Mouse (Mus musculus): ENCODE results near the gene Cmip. TPM values are rescaled to one million over a fixed set of nuclear protein-coding genes. Genes with fewer than 3 reads are reported as not detected.

Cmip gene
- polyA plus RNA-seq, 1 experiment from 2014 or later, result 9.8 TPM

GRCm38 (mm10) chr8:117367441-117367840 lies 110.6 kb downstream of the Cmip start:
- H3K27ac ChIP-seq, result no peak overlapping the region
- H3K4me1 ChIP-seq, result peaks cover 48% of the 10 kb centered on the region
- H3K4me3 ChIP-seq, result no peak overlapping the region
- H3K36me3 ChIP-seq (replicated peaks), result no peaks in the 10 kb centered on the region
- WGBS, result 95% methylated on average over 8 of the region's 8 CpGs
- no peaks in the 10 kb centered on the region for H3K27me3 ChIP-seq (ENCODE audit: poor library complexity, severe bottlenecking)
- no peak for DNase-seq (ENCODE audit: extremely low spot score, low spot score)
- no peaks in the 10 kb centered on the region for H3K9me3 ChIP-seq

GRCm38 (mm10) chr8:117368781-117369180 lies 111.9 kb downstream of the Cmip start:
- no peak overlapping the region for H3K27ac ChIP-seq
- no peak overlapping the region for H3K4me3 ChIP-seq
- no peaks in the 10 kb centered on the region for H3K9me3 ChIP-seq
- 86% methylated on average over 8 of the region's 8 CpGs for WGBS
- no peaks in the 10 kb centered on the region for H3K36me3 ChIP-seq (replicated peaks)
- no peak for DNase-seq (ENCODE audit: extremely low spot score, low spot score)
- H3K4me1 ChIP-seq, result peaks cover 40% of the 10 kb centered on the region
- no peaks in the 10 kb centered on the region for H3K27me3 ChIP-seq (ENCODE audit: poor library complexity, severe bottlenecking)

DNA sequence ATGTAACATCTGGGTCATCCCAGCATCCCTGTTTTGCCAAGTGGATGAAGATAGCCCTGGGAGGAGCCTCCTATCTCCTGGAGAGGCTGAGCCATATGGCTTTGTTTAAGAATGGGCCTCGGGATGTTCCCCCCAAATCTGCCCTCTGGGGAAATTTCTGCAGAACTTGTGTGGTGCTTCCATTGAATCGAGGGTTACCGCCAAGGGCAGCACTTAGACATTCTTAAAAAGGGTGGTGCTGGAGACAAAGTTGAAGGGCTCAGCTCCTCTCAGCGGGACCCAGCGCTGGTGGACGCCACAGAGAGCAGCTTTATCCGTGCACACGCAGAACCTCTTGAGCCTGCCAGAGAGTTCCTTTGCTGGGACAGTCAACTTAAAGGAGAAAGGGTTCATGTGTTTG lies 113.1 kb downstream of the Cmip start:
- Histone ChIP-seq H3K27me3 (ENCODE audit: poor library complexity, severe bottlenecking) (no peaks in the 10 kb centered on the region), H3K4me1 (peaks cover 40% of the 10 kb centered on the region), H3K36me3 (replicated peaks) (no peaks in the 10 kb centered on the region), H3K4me3 (no peak overlapping the region), H3K27ac (no peak overlapping the region), H3K9me3 (no peaks in the 10 kb centered on the region)
- WGBS, result 81% methylated on average over 8 of the region's 8 CpGs
- no peak for DNase-seq (ENCODE audit: extremely low spot score, low spot score)

GRCm38 (mm10) chr8:117371189-117371588 lies 114.3 kb downstream of the Cmip start:
- Histone ChIP-seq H3K27me3 (ENCODE audit: poor library complexity, severe bottlenecking) (no peaks in the 10 kb centered on the region), H3K4me1 (peaks cover 41% of the 10 kb centered on the region), H3K9me3 (no peaks in the 10 kb centered on the region), H3K27ac (0 out of 2 replicates have a peak overlapping the region, but pooled peaks have one; percentile 30), H3K36me3 (replicated peaks) (no peaks in the 10 kb centered on the region), H3K4me3 (no peak overlapping the region)
- 86% methylated on average over 7 of the region's 7 CpGs for WGBS
- no peak for DNase-seq (ENCODE audit: extremely low spot score, low spot score)

GRCm38 (mm10) chr8:117372070-117372469 lies 115.2 kb downstream of the Cmip start:
- WGBS, result 77% methylated on average over 12 of the region's 12 CpGs
- Histone ChIP-seq H3K36me3 (replicated peaks) (peaks cover 2% of the 10 kb centered on the region; the same call in 1 of the 2 replicates), H3K27me3 (ENCODE audit: poor library complexity, severe bottlenecking) (no peaks in the 10 kb centered on the region), H3K4me1 (peaks cover 47% of the 10 kb centered on the region), H3K9me3 (no peaks in the 10 kb centered on the region), H3K4me3 (no peak overlapping the region), H3K27ac (0 out of 2 replicates have a peak overlapping the region, but pooled peaks have one; percentile 26)
- DNase-seq (ENCODE audit: extremely low spot score, low spot score), result no peak

GRCm38 (mm10) chr8:117373001-117373428 lies 116.2 kb downstream of the Cmip start:
- H3K36me3 ChIP-seq (replicated peaks), result peaks cover 11% of the 10 kb centered on the region
- WGBS, result 92% methylated on average over 11 of the region's 11 CpGs
- no peak for DNase-seq (ENCODE audit: extremely low spot score, low spot score)
- no peak overlapping the region for H3K4me3 ChIP-seq
- no peaks in the 10 kb centered on the region for H3K27me3 ChIP-seq (ENCODE audit: poor library complexity, severe bottlenecking)
- no peaks in the 10 kb centered on the region for H3K9me3 ChIP-seq
- peaks cover 49% of the 10 kb centered on the region for H3K4me1 ChIP-seq
- H3K27ac ChIP-seq, result no peak overlapping the region

DNA sequence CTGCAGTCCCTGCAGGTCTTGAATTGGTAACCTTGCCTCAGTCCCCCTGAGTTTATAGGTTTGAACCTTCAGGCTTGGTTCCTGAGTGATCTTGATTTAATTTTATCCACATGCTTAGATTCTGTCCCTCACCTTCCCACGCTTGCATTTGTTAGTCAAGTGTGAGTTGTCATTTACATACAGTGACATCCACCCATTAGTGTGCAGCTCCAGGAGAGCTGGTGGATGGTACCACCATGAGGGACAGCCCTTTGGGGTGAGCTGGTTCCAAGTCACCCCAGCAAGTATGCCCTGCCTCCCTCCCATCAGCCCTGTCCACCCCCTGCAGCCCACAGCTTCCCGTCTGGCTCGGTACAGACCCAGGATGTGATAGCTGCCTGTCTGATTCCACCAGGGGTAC lies 117.2 kb downstream of the Cmip start:
- Histone ChIP-seq H3K4me3 (no peak overlapping the region), H3K27ac (no peak overlapping the region), H3K9me3 (no peaks in the 10 kb centered on the region), H3K4me1 (peaks cover 49% of the 10 kb centered on the region), H3K36me3 (replicated peaks) (peaks cover 21% of the 10 kb centered on the region), H3K27me3 (ENCODE audit: poor library complexity, severe bottlenecking) (no peaks in the 10 kb centered on the region)
- no peak for DNase-seq (ENCODE audit: extremely low spot score, low spot score)
- WGBS, result 79% methylated on average over 3 of the region's 3 CpGs

DNA sequence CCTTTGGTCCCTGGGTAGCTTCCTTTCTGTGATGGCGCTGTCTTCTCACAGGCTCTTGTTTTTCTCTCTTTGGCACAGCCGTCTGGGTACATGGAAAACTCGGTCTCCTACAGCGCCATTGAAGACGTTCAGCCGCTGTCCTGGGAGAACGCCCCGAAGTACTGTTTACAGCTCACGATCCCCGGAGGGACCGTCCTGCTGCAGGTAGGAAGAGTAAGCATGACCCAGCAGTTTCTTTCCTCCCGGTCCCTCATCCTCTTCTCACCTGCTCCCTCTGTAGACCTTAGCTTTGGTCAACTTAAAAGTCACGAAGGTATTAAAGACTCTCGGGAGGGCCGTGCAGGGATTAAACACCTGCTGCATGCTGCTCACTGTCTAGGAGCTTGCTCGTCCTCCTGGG lies 120.1 kb downstream of the Cmip start:
- 71% methylated on average over 16 of the region's 16 CpGs for WGBS
- no peak overlapping the region for H3K4me3 ChIP-seq
- peaks cover 37% of the 10 kb centered on the region for H3K36me3 ChIP-seq (replicated peaks)
- H3K27me3 ChIP-seq (ENCODE audit: poor library complexity, severe bottlenecking), result no peaks in the 10 kb centered on the region
- DNase-seq (ENCODE audit: extremely low spot score, low spot score), result no peak
- H3K27ac ChIP-seq, result 0 out of 2 replicates have a peak overlapping the region, but pooled peaks have one; percentile 11
- no peaks in the 10 kb centered on the region for H3K9me3 ChIP-seq
- peaks cover 26% of the 10 kb centered on the region for H3K4me1 ChIP-seq

DNA sequence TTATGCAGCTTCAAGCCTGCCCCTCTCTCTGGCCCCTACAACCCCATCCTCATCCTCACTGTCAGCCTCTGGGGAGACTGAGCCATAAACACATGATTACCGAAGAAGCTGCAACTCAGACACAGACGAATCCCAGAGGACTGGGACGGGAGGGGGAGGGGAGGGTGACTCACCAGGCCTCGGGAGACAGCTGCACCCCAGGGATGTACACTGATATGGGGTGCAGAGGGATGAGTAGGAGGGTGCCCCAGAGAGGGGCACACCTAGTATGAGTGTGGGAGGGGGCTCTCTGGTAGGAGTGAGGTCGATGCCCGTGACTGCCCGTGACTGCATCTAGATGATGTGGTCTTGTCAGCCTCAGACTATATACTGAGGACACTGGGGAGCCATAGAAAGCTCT lies 121.8 kb downstream of the Cmip start:
- Histone ChIP-seq H3K27me3 (ENCODE audit: poor library complexity, severe bottlenecking) (no peaks in the 10 kb centered on the region), H3K27ac (no peak overlapping the region), H3K4me1 (peaks cover 19% of the 10 kb centered on the region), H3K4me3 (no peak overlapping the region), H3K36me3 (replicated peaks) (peaks cover 53% of the 10 kb centered on the region), H3K9me3 (no peaks in the 10 kb centered on the region)
- WGBS, result 88% methylated on average over 7 of the region's 7 CpGs
- no peak for DNase-seq (ENCODE audit: extremely low spot score, low spot score)

DNA sequence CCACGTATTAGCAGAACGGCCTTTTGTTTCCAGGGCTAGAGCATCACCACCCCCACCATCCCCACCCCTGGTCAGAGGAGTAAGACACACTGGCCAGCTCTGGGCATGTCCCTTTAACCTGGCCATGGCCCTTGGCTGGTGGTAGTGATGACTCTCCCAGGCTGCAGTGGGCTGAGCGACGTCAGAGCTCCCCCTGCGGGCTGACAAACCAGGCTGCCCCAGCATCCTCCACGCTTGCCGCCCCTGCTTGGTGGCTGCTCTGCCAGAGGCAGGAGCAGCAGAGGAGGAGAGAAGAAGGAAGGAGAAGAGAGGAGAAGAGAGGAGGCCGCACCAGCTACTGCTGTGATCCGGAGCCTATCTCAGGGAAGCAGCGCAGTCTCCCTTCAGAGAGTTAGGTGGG lies 122.3 kb downstream of the Cmip start:
- H3K27ac ChIP-seq, result 0 out of 2 replicates have a peak overlapping the region, but pooled peaks have one; percentile 48
- no peaks in the 10 kb centered on the region for H3K27me3 ChIP-seq (ENCODE audit: poor library complexity, severe bottlenecking)
- WGBS, result 57% methylated on average over 10 of the region's 10 CpGs
- peaks cover 4% of the 10 kb centered on the region; the same call in 1 of the 2 replicates for H3K9me3 ChIP-seq
- peaks cover 58% of the 10 kb centered on the region for H3K36me3 ChIP-seq (replicated peaks)
- no peak overlapping the region for H3K4me3 ChIP-seq
- H3K4me1 ChIP-seq, result peaks cover 19% of the 10 kb centered on the region
- DNase-seq (ENCODE audit: extremely low spot score, low spot score), result peak; percentile 24

DNA sequence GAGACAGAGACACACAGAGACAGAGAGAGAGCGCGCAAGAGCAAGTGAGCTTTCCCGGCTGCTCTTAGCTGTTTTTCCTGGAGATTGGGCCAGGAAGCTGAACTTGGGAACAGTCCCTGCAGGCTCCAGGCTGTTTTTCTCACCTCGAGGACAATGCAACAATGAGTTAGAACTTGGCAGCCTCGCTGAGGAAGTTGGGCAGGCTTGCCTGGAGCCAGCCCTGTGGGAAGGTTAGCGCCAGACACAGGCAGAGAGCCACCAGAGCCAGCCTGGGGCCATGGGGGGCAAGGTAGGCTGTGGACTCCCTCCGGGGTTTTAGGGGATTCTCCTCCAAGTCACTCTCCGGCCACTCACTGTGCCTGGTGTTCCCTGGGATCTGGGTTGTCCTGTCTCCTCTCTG lies 123.9 kb downstream of the Cmip start:
- 86% methylated on average over 8 of the region's 8 CpGs for whole genome bisulfite sequencing
- H3K4me3 ChIP-seq, result no peak overlapping the region
- peaks cover 72% of the 10 kb centered on the region for H3K36me3 ChIP-seq (replicated peaks)
- DNase-seq (ENCODE audit: extremely low spot score, low spot score), result no peak
- H3K27ac ChIP-seq, result no peak overlapping the region
- peaks cover 19% of the 10 kb centered on the region for H3K4me1 ChIP-seq
- no peaks in the 10 kb centered on the region for H3K27me3 ChIP-seq (ENCODE audit: poor library complexity, severe bottlenecking)
- peaks cover 11% of the 10 kb centered on the region; the same call in 1 of the 2 replicates for H3K9me3 ChIP-seq

GRCm38 (mm10) chr8:117386142-117386541 lies 129.3 kb downstream of the Cmip start:
- no peak for DNase-seq (ENCODE audit: extremely low spot score, low spot score)

GRCm38 (mm10) chr8:117387642-117388041 lies 130.8 kb downstream of the Cmip start:
- WGBS, result 70% methylated on average over 10 of the region's 10 CpGs
- peaks cover 11% of the 10 kb centered on the region; the same call in 1 of the 2 replicates for H3K9me3 ChIP-seq
- H3K27ac ChIP-seq, result 0 out of 2 replicates have a peak overlapping the region, but pooled peaks have one; percentile 3
- no peak overlapping the region for H3K4me3 ChIP-seq
- H3K36me3 ChIP-seq (replicated peaks), result peaks cover 35% of the 10 kb centered on the region
- H3K27me3 ChIP-seq (ENCODE audit: poor library complexity, severe bottlenecking), result no peaks in the 10 kb centered on the region
- peaks cover 15% of the 10 kb centered on the region for H3K4me1 ChIP-seq
- DNase-seq (ENCODE audit: extremely low spot score, low spot score), result no peak

More at GRCm38 (mm10) chr8:117386142-117386541, 129.3 kb downstream of the Cmip start:
- Histone ChIP-seq H3K36me3 (replicated peaks) (peaks cover 50% of the 10 kb centered on the region), H3K4me1 (peaks cover 14% of the 10 kb centered on the region), H3K9me3 (peaks cover 11% of the 10 kb centered on the region; the same call in 1 of the 2 replicates), H3K27ac (no peak overlapping the region), H3K4me3 (no peak overlapping the region), H3K27me3 (ENCODE audit: poor library complexity, severe bottlenecking) (no peaks in the 10 kb centered on the region)
- 76% methylated on average over 2 of the region's 2 CpGs for WGBS

Data from forebrain, embryonic 10.5 days (tissue).